Mouse (Mus musculus) retina, postnatal 1 day (tissue): Measurements from ENCODE around the gene Lman2l.

ENCODE experiments used
- DNase-seq: peaks from one replicate; pipeline ENCODE4 v3.0.0-alpha.2; 2012

Gene Lman2l

DNA sequence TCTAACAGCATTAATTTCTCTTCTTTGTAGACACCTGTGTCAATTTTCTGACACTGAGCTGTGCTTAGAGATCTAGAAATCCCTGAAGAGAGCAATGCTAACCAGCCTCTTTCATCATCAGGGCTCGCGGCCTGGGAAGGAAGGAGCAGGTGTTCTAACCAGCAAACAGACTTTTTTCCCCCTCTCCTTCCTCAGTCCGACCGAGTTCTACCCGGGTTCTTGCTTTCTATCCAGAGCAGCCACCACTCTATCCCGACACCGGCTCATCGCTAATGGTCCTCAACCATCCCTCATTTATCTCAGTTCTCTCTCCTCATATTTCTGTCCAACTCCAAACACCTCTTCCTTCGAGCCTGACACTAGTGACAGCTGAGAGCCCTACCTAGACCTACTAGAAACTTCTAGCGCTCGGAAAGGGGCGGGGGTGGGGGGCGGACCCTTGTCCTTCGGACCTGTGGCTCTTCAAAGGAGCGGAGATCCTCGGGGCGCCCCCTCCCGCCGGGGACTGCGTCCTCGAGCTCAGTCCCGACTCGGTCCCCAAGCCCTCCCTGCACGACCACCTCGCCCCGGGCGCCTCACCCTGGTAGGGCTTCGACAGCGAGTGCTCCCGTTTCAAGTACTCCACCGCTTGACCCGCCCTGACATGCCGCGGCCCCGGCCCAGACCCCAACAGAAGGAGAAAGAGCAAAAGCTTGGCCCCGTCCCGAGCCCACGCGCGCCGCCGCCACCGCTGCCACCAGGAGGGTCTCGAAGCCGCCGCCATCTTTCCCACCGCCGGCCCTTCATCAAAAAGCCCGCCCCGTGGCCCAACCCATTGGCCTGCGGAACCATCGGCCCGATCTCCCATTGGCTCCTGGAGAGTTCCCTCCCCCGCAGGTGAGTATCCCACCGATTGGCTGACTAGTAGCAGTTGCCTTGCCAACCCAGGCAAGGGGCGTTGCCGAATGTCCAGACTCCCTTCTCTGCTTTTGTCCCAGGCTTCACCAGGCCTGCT lies at the start of gene Lman2l:
Gene Lman2l (minus strand): TSS at position 801 of the 994 bp plus-strand sequence.
- peak; percentile 98 for DNase-seq

DNA sequence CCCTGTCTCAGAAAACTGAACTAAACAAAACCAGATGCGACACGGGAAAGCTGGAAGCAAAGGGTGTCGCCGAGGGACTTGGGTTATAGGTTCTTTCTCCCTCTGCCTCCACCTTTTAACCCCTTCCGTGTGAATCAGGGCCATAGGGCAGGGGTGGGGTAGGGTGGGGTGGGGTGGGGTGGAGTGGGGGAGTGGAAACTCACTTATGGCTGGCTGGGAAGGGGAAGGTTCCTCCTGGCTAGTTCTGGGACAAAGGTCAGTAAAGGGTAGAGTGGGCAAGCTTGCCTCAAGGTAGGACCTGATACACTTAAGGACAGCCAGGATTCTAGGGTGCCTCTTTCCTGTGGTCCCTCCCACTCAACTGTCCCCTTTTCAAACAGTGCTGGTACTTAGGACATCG lies 48.2 kb upstream of the Lman2l start:
- DNase-seq, result no peak

DNA sequence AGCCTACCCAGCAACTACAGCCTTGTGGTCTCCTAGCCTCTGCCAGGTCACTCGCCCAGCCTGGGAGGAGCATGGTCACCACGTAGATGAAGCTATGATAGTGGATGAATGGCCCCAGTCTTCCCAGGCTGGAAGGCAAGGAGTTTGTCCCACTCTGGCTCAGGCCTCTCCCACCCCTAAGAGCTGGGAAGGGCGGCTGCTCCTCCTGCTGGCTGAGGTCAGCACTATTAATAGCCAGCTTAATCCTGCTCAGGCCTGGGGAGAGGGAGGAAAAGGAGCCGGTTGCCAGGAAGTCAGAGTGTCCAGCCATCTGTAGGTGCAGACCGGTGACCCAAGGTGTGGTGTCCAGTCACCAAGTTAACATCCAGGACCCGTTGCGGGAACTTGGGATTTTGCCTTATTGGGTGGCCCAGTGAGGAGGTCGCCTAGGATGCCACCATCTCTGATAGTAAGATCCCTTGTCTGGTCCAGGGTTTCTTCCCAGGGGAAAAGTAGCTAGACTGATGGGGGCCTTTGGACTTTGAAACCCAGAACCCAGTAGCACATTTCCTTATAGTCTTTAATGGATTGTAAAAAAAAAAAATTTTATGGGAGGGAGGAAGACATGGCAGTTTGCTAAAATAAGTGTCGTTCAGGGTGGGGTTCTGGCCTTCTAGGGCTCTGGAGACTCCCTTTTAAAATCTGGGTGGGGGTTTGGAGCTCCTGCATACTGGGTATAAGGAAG lies 47.5 kb upstream of the Lman2l start:
- DNase-seq, result peak; percentile 83

DNA sequence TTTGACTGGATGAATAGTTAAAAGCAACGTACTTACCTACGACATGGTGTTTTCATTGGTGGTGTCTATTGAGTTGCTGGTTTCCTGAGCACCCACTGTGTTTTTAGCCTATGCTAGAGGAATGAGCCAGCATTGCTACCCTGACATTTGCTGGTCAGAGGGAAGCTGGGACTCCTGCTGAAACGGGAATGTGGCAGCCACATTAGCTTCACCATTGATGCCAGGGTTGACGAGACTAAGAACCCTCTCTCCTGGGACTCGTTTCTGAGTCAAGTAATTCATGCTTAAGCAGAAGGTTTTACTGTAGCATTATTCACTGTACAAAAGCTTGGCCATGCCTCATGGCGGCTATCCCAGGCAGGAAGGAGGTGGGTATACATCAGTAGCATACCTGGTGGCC lies 44.6 kb upstream of the Lman2l start:
- no peak for DNase-seq

DNA sequence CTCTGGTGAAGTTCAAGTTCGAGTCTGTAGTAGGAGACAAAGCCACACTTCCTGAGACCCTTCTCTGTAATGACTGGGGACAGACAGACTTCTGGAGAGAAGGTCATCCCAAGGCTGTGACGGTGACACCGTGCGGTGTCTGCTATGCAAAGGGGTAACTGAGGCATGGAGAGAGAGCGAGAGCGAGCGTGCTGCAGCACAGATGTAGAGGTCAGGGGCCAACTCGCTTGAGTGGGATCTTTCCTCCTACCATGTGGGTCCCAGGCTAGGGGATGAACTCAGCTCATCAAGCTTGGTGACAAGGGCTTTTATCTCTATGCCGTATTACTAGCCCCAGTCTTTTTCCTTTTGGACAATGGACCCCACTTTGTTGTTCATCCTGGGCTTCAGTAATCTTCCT lies 42.0 kb upstream of the Lman2l start:
- no peak for DNase-seq

DNA sequence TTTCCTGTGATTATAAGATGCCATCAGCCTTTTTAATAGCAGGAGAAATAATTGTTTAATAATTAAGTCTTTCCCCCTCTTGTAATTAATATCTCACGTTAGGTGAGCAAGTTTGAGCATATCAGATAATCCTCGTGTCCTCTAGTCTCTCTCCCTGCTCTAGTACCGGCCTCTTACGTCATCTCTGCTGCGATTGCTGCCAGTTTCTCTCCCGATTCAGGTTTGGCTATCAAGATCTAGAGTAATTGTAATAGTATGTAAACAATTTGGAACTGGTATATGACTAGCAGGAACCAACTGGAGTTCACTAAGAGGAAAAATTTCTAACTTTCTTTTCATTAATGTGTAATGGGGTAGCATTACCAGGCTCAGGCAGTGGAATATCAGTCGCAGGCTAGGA lies 40.0 kb upstream of the Lman2l start:
- no peak for DNase-seq

DNA sequence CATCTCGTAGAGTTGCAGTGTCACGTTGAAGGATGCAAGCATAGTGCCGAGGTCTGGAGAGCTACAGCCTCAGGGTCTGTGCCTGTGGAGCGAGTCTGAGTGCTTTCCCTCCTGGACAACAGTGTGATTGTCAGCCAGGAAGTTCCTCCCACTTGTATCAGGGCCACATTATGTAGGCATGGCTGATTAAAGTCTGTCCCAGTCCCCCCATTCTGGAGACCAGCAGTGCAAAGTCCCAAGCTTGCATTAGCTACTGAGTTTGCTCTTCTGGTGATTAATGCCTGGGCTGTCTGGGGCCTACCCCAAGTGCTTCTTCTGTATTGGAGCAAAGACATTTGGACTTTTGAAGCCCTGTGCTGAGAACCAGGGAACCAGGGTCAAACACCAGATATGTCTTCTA lies 38.8 kb upstream of the Lman2l start:
- no peak for DNase-seq

DNA sequence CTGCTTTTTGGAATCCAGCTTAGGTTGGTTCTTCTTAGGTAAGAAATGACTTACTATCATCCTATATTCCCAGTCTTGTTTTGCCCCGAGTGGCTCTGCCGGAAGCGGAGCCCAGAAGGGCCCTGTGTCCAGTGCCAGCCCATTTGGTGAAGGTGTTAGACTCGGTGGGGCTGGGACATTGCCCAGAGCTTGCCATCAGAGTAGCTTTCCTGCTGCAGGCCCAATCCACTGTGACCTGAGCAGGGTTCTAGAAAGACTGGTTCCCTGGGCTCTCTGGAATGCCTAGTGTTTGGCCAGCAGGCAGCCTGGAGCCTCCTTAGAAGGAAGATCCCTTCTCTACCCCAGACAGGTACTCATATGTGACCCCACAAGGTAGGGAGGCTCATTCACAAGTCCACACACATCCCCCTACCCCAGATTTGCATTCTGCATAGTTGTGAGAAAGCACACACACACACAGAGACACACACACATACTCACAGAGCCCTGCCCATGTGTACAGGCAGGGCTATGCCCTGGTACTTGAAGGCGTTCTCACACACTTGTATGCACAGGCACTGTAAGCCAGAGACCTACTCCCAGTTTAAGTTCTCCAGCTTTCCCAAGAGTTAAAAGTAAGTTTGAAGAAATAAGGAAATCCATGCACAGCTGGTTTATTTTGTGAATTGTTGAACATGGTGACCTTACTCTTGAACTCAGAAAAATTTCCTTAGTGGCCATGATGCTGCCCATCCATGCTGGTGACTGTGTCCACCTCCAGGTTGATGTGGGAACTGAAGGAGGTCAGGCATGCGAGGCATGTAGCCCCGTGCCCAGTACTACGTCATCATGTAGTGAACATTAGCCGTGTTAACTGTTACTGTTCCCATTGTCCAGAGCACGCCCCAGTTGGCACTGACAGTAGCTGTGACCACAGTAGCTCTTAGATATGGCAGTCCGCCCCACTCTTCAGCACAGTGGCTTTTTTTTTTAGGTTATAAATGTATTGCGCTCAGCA lies 35.1 kb upstream of the Lman2l start:
- DNase-seq, result peak; percentile 90

DNA sequence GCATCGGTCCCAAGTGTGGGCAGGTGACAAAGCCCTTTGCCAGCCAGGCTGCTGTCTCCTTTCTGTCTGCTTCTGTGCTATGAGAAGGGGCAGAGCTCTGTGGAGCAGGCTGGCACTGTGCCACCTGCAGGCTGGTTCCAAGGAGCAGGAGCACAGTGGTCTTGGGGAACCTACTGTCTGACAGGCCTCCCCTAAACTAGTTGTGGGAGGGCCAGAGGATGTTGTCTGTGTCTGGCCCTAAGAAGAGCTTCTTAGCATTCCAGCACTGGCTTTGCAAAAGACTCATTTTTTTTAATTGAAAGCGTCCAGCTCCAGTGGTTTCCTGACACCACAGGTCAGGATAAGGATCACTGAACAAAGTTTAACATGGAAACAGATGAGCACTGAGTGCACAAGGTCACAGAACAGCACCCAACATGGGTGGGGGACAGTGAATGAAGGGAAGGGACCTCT lies 33.3 kb upstream of the Lman2l start:
- no peak for DNase-seq

DNA sequence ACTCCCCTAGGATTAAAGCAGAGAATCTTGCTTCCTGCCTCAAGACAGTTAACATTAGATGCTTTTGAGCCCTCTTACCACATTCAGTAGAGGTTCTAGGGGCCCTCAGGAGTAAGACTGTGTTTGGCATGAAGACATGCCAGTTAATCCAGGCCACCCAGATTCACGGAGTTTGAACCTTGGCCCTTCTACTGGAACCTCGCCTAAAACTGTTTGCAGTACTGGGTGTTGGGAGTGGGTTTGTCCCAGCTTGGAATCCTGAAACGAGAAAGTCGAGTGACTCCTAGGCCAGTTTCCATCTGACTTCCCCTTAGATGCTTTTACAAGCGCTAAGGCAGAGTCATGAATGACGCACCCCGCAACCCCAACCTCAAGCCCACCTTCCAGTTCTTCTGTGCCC lies 31.4 kb upstream of the Lman2l start:
- no peak for DNase-seq

DNA sequence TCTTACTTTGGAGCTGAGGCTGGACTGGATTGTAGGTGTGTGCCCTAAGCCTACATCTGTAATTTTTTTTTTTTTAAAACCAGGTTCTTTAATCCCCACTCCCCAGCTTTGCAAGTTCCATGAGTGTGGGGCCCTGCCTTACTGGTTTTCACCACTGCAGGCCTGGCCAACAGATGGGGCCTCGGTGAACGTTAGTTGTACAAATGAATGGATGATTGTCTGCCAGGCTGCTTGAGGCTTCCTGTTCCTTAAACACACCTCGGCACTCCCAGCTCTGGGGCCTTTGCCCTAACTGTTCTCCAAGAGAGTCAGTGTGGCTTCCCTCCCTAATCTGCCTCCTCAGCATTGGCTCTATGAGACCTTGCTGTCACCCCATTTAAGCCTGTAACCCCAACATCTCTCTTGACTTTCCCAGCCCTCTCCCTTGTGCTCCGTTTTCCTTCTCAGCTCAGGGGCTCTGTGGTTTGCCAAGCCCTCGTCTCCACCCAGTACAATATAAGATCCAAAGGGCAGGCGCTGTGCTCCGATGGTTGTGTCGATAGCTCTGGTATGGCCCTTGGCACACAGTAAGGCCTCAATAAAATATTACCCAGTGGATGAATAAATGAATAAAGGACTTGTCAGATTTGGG lies 30.5 kb upstream of the Lman2l start:
- peak; percentile 33 for DNase-seq

DNA sequence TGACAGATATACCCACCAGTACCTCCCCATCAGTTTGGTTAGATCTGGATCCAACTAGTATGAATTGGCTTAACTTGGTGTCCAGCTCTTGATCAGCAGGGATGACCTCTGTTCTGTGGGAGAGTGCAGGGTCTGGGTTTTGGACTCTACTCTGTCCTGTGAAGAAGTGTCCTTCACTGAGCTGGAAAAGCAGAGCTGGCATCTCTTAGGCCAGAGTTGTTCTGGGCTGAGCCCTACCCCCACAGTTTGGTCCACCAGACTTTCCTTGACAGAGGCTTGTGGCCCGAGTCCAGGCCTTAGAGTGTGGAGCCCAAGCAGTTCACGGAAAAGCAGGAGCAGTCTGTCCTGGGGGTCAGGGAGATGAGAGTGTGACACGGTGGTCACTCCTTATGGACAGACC lies 29.6 kb upstream of the Lman2l start:
- DNase-seq, result no peak

DNA sequence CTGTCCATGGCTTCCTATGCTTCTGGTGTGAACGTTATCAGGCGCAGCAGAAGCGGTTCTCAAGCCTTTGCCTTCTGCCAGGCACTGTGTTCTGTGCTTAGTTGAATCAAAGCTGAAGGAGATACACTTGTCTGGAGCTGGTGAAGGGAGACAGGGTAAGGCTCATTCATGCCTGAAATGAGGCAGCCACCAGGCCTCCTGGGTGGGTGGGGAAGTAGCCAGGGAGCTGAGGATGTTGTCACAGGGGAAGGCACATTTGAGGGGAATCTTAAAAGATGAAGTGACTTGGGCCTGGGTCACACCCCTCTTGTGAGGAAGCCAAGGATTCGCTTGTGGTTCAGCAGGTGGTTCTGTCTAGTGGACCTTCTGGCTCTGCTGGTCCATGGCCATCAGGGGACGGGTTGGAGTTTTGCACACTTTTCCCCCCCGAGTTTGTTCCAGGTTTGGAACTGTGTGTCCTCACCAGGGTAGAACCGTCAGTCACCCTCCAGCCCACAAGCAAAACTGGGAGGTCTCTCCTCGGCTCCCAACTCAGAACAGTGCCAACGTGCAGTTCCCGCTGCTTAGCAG lies 28.2 kb upstream of the Lman2l start:
- no peak for DNase-seq

DNA sequence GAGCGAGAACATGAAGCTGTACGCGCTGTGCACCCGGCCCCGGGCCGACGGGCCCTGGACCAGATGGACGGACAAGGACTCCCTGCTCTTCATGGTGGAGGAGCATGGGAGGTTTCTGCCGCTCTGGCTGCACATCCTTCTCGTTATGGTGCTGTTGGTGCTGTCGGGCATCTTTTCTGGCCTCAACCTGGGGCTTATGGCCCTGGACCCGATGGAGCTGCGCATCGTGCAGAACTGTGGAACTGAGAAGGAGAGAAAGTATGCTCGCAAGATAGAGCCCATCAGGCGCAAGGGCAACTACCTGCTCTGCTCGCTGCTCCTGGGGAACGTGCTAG lies 27.0 kb upstream of the Lman2l start:
- no peak for DNase-seq

DNA sequence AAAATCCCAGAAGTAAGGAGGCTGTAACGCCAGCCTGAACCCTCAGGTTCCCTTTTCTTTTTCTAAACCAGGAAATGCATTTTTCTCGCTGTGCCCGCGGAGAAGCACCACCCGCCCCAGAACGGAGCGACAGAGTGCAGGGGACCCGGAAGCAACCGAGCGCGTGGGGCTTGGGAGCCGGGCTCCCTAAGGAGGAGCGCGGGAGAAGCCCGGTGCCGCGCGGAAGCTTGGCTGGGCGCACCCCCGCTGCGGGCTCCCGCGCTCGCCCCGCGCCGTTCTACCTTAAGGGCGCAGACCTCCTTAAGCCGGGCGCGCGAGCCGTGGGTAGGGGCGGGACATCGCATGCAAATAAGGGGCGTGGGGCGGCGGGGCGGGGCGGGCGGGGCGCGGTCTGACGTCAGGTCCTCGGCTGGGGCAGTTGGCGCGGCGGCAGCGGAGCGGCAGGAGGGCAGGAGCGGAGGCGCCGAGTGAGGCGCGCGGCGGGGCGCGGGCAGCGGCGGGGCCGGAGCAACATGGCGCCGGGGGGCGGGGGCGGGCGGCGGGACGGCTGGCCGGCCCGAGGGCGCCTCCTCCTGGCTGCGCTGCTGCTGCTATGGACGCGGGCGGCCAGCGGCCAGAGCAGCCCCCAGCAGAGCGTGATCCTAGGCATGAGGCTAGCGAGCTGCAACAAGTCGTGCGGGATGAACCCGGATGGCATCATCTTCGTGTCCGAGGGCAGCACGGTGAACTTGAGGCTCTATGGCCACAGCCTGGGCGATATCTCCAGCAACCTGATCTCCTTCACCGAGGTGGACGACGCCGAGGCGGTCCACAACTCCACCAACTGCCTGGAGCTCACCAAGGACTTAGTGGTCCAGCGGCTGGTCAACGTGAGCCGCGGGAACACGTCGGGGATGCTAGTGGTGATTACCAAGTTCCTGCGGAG lies 26.4 kb upstream of the Lman2l start, which contains the start of gene Cnnm4:
Gene Cnnm4 (plus strand): TSS at position 440 of the 925 bp plus-strand sequence.
- DNase-seq, result peak; percentile 93

DNA sequence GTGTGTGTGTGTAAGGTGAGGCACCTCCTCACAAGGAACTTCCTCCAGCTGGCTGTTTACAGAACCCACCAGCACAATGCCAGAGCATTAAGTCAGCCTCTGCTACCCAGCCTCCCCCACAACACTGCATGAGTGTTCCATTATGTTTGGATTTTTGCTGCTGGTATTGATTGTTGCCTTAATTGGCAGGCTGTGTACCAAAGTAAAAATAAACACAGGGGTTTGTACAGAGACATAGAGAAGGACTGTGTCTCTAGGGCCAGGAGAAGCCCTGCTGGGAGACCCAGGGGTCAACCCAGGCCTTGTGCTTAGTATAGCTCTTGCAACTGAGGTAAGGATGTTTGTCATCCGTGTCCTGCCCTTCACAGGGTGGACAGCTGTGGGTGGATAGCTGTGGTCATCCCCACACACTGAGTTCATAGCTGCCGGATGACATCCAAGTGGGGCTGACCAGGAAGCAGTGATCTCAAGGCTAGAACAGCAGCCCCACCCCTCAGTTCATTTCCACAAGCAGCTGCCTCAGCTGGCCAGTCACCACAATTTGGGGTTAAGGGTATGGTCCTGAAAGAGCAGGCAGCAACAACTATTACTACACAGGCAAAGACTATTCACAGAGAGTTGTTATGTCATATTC lies 24.9 kb upstream of the Lman2l start:
- no peak for DNase-seq

DNA sequence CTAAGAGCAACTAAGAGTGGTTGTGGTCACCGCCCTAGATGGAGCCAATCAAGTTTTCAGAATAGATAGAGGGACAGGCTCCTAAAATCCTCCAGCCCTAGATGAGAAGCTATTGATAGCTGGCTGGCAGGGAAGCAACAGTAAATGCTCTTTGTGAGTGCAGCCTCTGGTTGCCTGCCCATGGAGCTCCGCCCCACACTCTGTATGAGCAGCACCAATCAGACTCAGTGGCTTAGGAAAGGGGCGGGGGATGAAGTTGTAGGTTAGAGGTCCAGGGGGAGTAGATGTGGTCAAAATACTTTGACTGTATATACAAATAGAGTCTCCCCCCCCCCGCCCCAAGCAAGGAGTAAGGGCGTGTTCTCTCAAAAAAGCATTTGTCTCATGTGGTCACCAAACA lies 22.4 kb upstream of the Lman2l start:
- DNase-seq, result peak; percentile 32

DNA sequence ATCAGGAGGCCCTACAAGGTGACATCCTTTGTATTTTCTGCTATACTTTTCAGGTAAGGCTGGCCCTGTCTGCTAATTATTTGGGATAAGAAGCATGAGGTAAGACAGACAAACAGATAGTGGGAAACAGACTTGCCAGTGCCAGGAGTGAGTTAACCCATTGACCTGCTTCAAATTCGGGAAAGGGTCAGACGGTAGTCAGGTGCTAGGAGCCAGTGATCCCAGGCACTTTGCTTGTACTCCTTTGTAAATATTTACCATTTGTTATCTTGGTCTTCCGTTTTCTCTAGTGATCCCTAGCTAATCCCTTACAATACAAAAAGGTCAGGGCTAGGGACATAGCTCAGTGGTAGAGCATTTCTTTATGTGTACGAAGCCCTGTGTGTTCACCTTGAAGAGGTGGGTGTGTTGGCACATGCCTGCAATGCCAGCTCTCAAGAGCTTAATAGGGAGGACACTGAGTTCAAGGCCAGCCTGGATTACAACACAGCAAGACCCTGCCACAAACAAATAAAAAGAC lies 20.6 kb upstream of the Lman2l start:
- no peak for DNase-seq

DNA sequence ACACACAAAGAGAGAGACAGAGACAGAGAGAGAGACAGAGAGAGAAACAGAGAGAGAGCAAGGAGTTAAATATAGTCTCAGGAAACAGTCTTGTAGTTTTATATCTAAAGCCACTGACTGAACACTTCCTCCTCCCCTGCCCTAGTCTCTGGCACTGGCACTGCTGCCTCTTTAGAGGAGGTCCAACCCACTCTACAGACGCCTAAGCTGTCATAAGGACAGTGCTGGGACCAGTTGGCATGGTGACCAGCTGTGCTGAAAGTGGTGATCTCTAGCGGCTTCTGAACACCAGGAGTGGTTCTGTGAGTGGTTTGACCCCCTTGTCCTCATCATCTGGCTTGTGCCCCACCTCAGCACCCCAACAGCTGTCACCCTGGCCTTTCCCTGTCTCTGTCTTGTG lies 16.8 kb upstream of the Lman2l start:
- no peak for DNase-seq

DNA sequence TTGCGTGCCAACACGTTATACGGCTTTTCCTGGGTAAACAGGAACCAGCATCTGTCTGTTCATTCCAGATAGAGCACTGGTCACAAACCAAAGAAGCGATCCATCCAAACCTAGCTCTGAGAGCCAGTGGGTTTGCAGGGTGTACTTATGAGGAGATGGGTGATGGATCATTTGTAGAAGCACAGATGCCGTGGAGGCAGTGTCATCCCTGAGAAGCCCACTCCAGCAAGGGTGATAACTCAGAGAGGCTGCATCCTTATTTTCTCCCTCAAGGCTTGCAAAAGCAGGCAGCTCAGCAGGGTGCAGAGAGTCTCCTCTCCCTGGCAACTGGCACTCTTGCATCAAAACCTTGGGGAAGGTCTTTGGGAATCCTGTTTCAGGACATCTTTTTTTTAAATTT lies 13.1 kb upstream of the Lman2l start:
- no peak for DNase-seq
